Mouse (Mus musculus) myocyte (in vitro differentiated cells): Measurements from ENCODE around the gene Frmd8.

Source experiments
- MAX ChIP-seq: IDR thresholded peaks from one replicate; pipeline ENCODE4 v1.6.1; 2011; ENCODE audit warnings: low read depth, mild to moderate bottlenecking, control low read depth
- POLR2A ChIP-seq: IDR thresholded peaks from one replicate; pipeline ENCODE4 v1.6.1; 2011; ENCODE audit warnings: low read depth, mild to moderate bottlenecking, control low read depth, moderate library complexity; ENCODE audit not compliant: insufficient read length
- TCF3 ChIP-seq: IDR thresholded peaks from one replicate; pipeline ENCODE4 v1.6.1; 2011; ENCODE audit warnings: low read depth, control low read depth; ENCODE audit not compliant: insufficient read length
- USF1 ChIP-seq: IDR thresholded peaks from one replicate; pipeline ENCODE4 v1.6.1; 2011; ENCODE audit warnings: low read depth, mild to moderate bottlenecking, control low read depth, moderate library complexity

GRCm38 (mm10) chr19:5871273-5871672 is 3.8 kb downstream of the Frmd8 start:
- no peak for TF ChIP-seq MAX
- TF ChIP-seq USF1, result no peak
- TF ChIP-seq POLR2A, result no peak
- TF ChIP-seq TCF3, result no peak
